Mouse (Mus musculus) layer of hippocampus, adult 9-11 months (tissue): Measurements from ENCODE around the gene Amigo3.
"Not testable (repeated sequence)": the region's sequence is repeated elsewhere in the genome, so short reads cannot be mapped to it uniquely, and the experiment has no call there.

Source experiments
- DNase-seq: peaks from one replicate; pipeline ENCODE4 v3.0.0; 2022

The Amigo3 gene

GRCm38 (mm10) chr9:108052885-108053664 lies at the start of gene Amigo3:
Gene Amigo3, plus strand, starts transcription at chr9:108053159.
- DNase-seq, result peak; percentile 96

GRCm38 (mm10) chr9:108003531-108003890 lies 49.4 kb upstream of the Amigo3 start:
- no peak for DNase-seq

- DNase-seq, result no peak
These were observed 44.9 kb upstream of the Amigo3 start for GRCm38 (mm10) chr9:108008041-108008440.

- no peak for DNase-seq
These were observed 42.6 kb upstream of the Amigo3 start for GRCm38 (mm10) chr9:108010385-108010784.

- not testable (repeated sequence) for DNase-seq
These were observed 39.4 kb upstream of the Amigo3 start for GRCm38 (mm10) chr9:108013577-108013976.

- DNase-seq, result no peak
These were observed 35.8 kb upstream of the Amigo3 start for GRCm38 (mm10) chr9:108017127-108017526.

GRCm38 (mm10) chr9:108020741-108021140 lies 32.2 kb upstream of the Amigo3 start:
- DNase-seq, result no peak

- no peak for DNase-seq
These were observed 29.7 kb upstream of the Amigo3 start for GRCm38 (mm10) chr9:108023216-108023615.

GRCm38 (mm10) chr9:108026584-108026983 lies 26.4 kb upstream of the Amigo3 start:
- no peak for DNase-seq

- no peak for DNase-seq
These were observed 25.1 kb upstream of the Amigo3 start for GRCm38 (mm10) chr9:108027867-108028266.

- no peak for DNase-seq
These were observed 20.8 kb upstream of the Amigo3 start for GRCm38 (mm10) chr9:108032126-108032525.

- DNase-seq, result no peak
These were observed 17.4 kb upstream of the Amigo3 start for GRCm38 (mm10) chr9:108035331-108036156.

- DNase-seq, result no peak
These were observed 8.0 kb upstream of the Amigo3 start for GRCm38 (mm10) chr9:108044751-108045492.

GRCm38 (mm10) chr9:108046582-108046981 lies 6.4 kb upstream of the Amigo3 start:
- no peak for DNase-seq

- no peak for DNase-seq
These were observed 5.1 kb upstream of the Amigo3 start for GRCm38 (mm10) chr9:108047601-108048565.

- DNase-seq, result no peak
These were observed 4.4 kb upstream of the Amigo3 start for GRCm38 (mm10) chr9:108048566-108048955.

- DNase-seq, result peak; percentile 98
These were observed 3.9 kb upstream of the Amigo3 start, which contains the start of gene Gmppb for GRCm38 (mm10) chr9:108049016-108049455. Gene Gmppb, plus strand, starts transcription at chr9:108049242.

GRCm38 (mm10) chr9:108049561-108050251 lies 3.3 kb upstream of the Amigo3 start:
- DNase-seq, result no peak

- no peak for DNase-seq
These were observed 1.6 kb upstream of the Amigo3 start for GRCm38 (mm10) chr9:108051184-108051930.

- DNase-seq, result no peak
These were observed 1.1 kb upstream of the Amigo3 start for GRCm38 (mm10) chr9:108051931-108052220.

- DNase-seq, result no peak
These were observed 548 bp upstream of the Amigo3 start for GRCm38 (mm10) chr9:108052411-108052810.
